Mouse (Mus musculus) stomach, postnatal 0 days (tissue): Measurements from ENCODE around the gene Ndufs7.
"Not testable (repeated sequence)": the region's sequence is repeated elsewhere in the genome, so short reads cannot be mapped to it uniquely, and the experiment has no call there.

ENCODE experiments used
- CTCF ChIP-seq: IDR thresholded peaks from 2 replicates; pipeline ENCODE4 v1.5.1; 2016; ENCODE audit warnings: antibody characterized with exemption, low read depth, mild to moderate bottlenecking, moderate library complexity
- EP300 ChIP-seq: optimal IDR thresholded peaks from 2 replicates; pipeline ENCODE3; 2016; ENCODE audit warnings: antibody characterized with exemption

DNA sequence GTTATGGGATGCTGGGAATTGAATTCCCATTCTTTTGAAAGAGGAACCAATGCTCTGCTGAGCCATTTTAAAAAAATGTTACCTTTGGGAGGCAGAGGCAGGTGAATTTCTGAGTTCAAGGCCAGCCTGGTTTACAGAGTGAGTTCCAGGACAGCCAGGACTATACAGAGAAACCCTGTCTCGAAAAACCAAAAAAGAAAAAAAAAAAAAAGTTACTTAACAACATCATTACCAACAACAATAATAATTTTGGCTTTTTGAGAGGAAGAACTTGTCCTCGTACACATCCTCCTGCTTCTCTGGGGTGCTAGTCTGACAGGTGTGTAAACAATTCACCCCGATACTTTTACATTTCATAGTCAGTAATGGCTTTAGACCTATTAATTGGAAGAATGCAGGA lies 484 bp upstream of the Ndufs7 start:
- not testable (repeated sequence) for TF ChIP-seq CTCF, EP300
